Mouse (Mus musculus) myocyte (in vitro differentiated cells): ENCODE results near the gene Rpl11.
"Not testable (repeated sequence)": the region's sequence is repeated elsewhere in the genome, so short reads cannot be mapped to it uniquely, and the experiment has no call there.

Experiments
- CEBPB ChIP-seq: IDR thresholded peaks from 2 replicates; pipeline ENCODE4 v1.6.1; 2011; ENCODE audit warnings: mild to moderate bottlenecking, moderate library complexity; ENCODE audit not compliant: poor library complexity, insufficient read depth, severe bottlenecking
- E2F4 ChIP-seq: IDR thresholded peaks from one replicate; pipeline ENCODE4 v1.6.1; 2011; ENCODE audit warnings: mild to moderate bottlenecking, control low read depth, moderate library complexity; ENCODE audit not compliant: insufficient read depth
- MAX ChIP-seq: IDR thresholded peaks from one replicate; pipeline ENCODE4 v1.6.1; 2011; ENCODE audit warnings: low read depth, mild to moderate bottlenecking, control low read depth
- MYOD1 ChIP-seq, 3 experiments: IDR thresholded peaks; one replicate each; pipeline ENCODE4 v1.6.1; 2011; ENCODE audit warnings: control low read depth in 2 of 3, low read depth in 2 of 3, mild to moderate bottlenecking in 2 of 3, moderate library complexity in 1 of 3; ENCODE audit not compliant: insufficient read length in 2 of 3, control insufficient read depth in 1 of 3
- MYOG ChIP-seq, 3 experiments: IDR thresholded peaks; one replicate each; pipeline ENCODE4 v1.6.1; 2011; ENCODE audit warnings: control low read depth in 2 of 3, low read depth in 2 of 3, mild to moderate bottlenecking in 2 of 3; ENCODE audit not compliant: insufficient read length in 2 of 3, control insufficient read depth in 1 of 3, insufficient read depth in 1 of 3
- POLR2A ChIP-seq: IDR thresholded peaks from one replicate; pipeline ENCODE4 v1.6.1; 2011; ENCODE audit warnings: low read depth, mild to moderate bottlenecking, control low read depth, moderate library complexity; ENCODE audit not compliant: insufficient read length
- POLR2AphosphoS2 ChIP-seq: IDR thresholded peaks from one replicate; pipeline ENCODE4 v1.6.1; 2011; ENCODE audit warnings: low read depth, control low read depth; ENCODE audit not compliant: insufficient read length
- SRF ChIP-seq: IDR thresholded peaks from one replicate; pipeline ENCODE4 v1.6.1; 2011; ENCODE audit warnings: low read depth; ENCODE audit not compliant: control insufficient read depth, insufficient read length
- TCF12 ChIP-seq: IDR thresholded peaks from one replicate; pipeline ENCODE4 v1.6.1; 2011; ENCODE audit warnings: mild to moderate bottlenecking, control low read depth; ENCODE audit not compliant: poor library complexity, insufficient read depth, severe bottlenecking
- USF1 ChIP-seq: IDR thresholded peaks from one replicate; pipeline ENCODE4 v1.6.1; 2011; ENCODE audit warnings: low read depth, mild to moderate bottlenecking, control low read depth, moderate library complexity

DNA sequence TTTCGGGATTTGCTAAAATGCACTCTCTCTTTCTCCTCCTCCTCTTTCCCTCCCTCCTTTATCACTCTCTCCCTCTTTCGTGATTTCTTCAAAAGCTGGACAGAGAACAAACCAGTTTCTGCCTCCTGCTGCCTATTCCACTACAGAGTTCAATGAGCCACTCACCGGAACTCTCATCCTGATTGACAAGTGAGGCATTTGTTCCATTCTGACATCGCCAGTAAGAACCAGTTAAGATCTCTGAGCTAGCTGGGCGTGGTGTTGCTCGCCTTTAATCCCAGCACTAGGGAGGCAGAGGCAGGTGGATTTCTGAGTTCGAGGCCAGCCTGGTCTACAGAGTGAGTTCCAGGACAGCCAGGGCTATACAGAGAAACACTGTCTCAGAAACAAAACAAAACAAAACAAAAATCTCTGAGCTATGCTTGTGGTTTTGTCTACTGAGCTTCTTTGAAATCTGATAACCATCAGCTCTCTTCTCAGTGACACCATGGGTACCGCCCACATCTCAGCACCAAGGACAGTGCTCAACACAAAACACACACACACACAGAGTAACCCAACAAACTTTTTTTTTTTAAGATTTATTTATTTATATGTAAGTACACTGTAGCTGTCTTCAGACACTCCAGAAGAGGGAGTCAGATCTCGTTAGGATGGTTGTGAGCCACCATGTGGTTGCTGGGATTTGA lies 6.7 kb upstream of the Rpl11 start:
- not testable (repeated sequence) for TF ChIP-seq CEBPB; POLR2A; POLR2AphosphoS2; USF1; TCF12; MAX; E2F4; MYOG (IDR thresholded peaks at IDR 0.05; ENCODE audit: control insufficient read depth in 1 of 3, insufficient read depth in 1 of 3, insufficient read length in 2 of 3, low read depth in 2 of 3); MYOD1 (IDR thresholded peaks at IDR 0.05; ENCODE audit: control insufficient read depth in 1 of 3, insufficient read length in 2 of 3, low read depth in 2 of 3); SRF
